8 mouse cellular contexts compared by ENCODE assay signal in genomic region chr12:11265382-11266281, GRCm38 (mm10). TPM values are rescaled to one million over a fixed set of nuclear protein-coding genes. Genes with fewer than 3 reads are reported as not detected.
DNase-seq lines count a peak whose midpoint lies in the region; ATAC-seq lines count a peak whose summit lies in the region.

Gen1 (minus strand) TSS chr12:11265801.
Smc6 (plus strand) TSS chr12:11265886.

- ATAC-seq in hindbrain, embryonic 14.5 days (ENCODE audit: low FRiP score): peak; percentile 99

- no peaks in the 10 kb centered on the region for H3K36me3 ChIP-seq in hindbrain, embryonic 14.5 days (replicated peaks; ENCODE audit: control insufficient read depth, insufficient read depth)

- H3K27ac ChIP-seq in hindbrain, embryonic 14.5 days: peak within 1 kb of the TSS; percentile 82

- no peaks in the 10 kb centered on the region for H3K27me3 ChIP-seq in hindbrain, embryonic 14.5 days (ENCODE audit: control insufficient read depth, insufficient read depth, low read length)

- DNase-seq in R1 (ENCODE audit: low read depth, low spot score): peak; percentile 98
- DNase-seq in cerebellum, postnatal 25 days: peak; percentile 93 to 97
- peak; percentile 76 to 88 for DNase-seq in frontal cortex, postnatal 25 days (ENCODE audit: low spot score in 2 of 2)
- DNase-seq in hindbrain, embryonic 14.5 days (ENCODE audit: low spot score): peak; percentile 92
- peak; percentile 91 to 94 for DNase-seq in layer of hippocampus, postnatal 36 days
- DNase-seq in lung, postnatal 36 days: peak; percentile 96
- DNase-seq in retina, postnatal 1 day: peak; percentile 99
- peak; percentile 92 to 95 for DNase-seq in urinary bladder, adult 18-20 months (ENCODE audit: low spot score in 2 of 2)

- peak within 1 kb of the TSS; percentile 85 for H3K9ac ChIP-seq in hindbrain, embryonic 14.5 days

- no peaks in the 10 kb centered on the region for H3K9me3 ChIP-seq in hindbrain, embryonic 14.5 days (ENCODE audit: control insufficient read depth, low read length)

- peak within 1 kb of the TSS; percentile 82 for H3K4me3 ChIP-seq in hindbrain, embryonic 14.5 days (replicated peaks; ENCODE audit: low read length)

- H3K4me1 ChIP-seq in hindbrain, embryonic 14.5 days (replicated peaks; ENCODE audit: control insufficient read depth, insufficient read depth, low read length): peaks cover 31% of the 10 kb centered on the region

- WGBS in hindbrain, embryonic 14.5 days: under 1% methylated on average over 77 of the region's 83 CpGs

- H3K4me2 ChIP-seq in hindbrain, embryonic 14.5 days (replicated peaks): peak within 1 kb of the TSS; percentile 86

RNA-seq across cellular contexts. Expression of gene Gen1, which starts in this region (rescaled TPM):
- polyA plus RNA-seq in hindbrain, embryonic 14.5 days (2014; fragmentation: Nextera tagmentation; extraction: Ambion mirVana): 2.0 and 2.7 TPM in 2 replicates
- total RNA-seq in layer of hippocampus, postnatal 36 days (2021): 1 to 10 TPM; 2.7 to 2.9 TPM

RNA-seq across cellular contexts. Expression of gene Smc6, which starts in this region (rescaled TPM):
- 88.4 and 92.7 TPM in 2 replicates for polyA plus RNA-seq in hindbrain, embryonic 14.5 days (2014; fragmentation: Nextera tagmentation; extraction: Ambion mirVana)
- total RNA-seq in layer of hippocampus, postnatal 36 days (2021): 10 to 100 TPM; 34.6 to 35.3 TPM

Comparison
In these comparisons a context has a peak if more than half of its experiments do, and no peak if none do; other contexts are left out.
1. Peak in every context shown above with its lines: DNase-seq, ATAC-seq, H3K4me3 ChIP-seq and H3K27ac ChIP-seq.